Mouse (Mus musculus) macrophage (primary cell): ENCODE measurements around the gene Neurl2. TPM values are rescaled to one million over a fixed set of nuclear protein-coding genes. Genes with fewer than 3 reads are reported as not detected.

ENCODE experiments used
- H3K27ac ChIP-seq: fragments of 350-480 bp; formaldehyde crosslinking; 2 replicates; pipeline ENCODE4 v1.9.0; 2021
- H3K36me3 ChIP-seq: fragments of 350-480 bp; formaldehyde crosslinking; 2 replicates; pipeline ENCODE4 v1.9.0; 2021; ENCODE audit errors: inconsistent target
- H3K4me3 ChIP-seq: fragments of 350-480 bp; formaldehyde crosslinking; 2 replicates; pipeline ENCODE4 v1.9.0; 2021; ENCODE audit errors: inconsistent target
- H3K79me2 ChIP-seq: fragments of 350-480 bp; formaldehyde crosslinking; 2 replicates; pipeline ENCODE4 v1.9.0; 2021; ENCODE audit errors: inconsistent target
- WGBS: methylation state at CpG from one replicate; pipeline ENCODE4 v1.1.7; 2026; ENCODE audit warnings: inconsistent platforms; ENCODE audit not compliant: missing documents; 5-methylcytosine and 5-hydroxymethylcytosine counted together
- polyA plus RNA-seq: library from polyadenylated mRNA; stranded (reverse); fragments of 250-400 nt; gene quantifications from 3 replicates; pipeline ENCODE4 v1.2.4, GENCODE M21; 2018; ENCODE audit warnings: inconsistent platforms

The Neurl2 gene
- polyA plus RNA-seq, 1 experiment from 2014 or later, result 3.9 TPM

DNA sequence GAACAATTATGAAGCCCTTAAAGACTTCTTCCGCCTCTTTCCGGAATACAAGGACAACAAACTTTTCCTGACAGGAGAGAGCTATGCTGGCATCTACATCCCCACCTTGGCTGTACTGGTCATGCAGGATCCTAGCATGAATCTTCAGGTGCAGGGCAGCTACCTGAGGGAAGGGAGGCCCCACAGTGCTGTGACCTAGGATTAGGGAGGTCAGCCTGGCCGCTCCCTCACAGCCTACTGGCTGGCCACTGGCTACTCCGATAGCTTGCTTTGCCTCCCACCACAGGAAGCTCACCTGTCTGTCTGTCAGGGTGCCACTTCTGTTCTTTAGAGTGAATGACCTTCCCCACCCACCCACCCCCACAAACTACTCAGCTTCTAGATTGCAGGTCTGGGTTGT lies 1.9 kb upstream of the Neurl2 start:
- Histone ChIP-seq H3K4me3 (peak overlapping the region; percentile 99), H3K36me3 (peaks cover 41% of the 10 kb centered on the region), H3K27ac (peak overlapping the region; percentile 97), H3K79me2 (peaks cover 55% of the 10 kb centered on the region)
- 97% methylated on average over 4 of the region's 4 CpGs for WGBS

DNA sequence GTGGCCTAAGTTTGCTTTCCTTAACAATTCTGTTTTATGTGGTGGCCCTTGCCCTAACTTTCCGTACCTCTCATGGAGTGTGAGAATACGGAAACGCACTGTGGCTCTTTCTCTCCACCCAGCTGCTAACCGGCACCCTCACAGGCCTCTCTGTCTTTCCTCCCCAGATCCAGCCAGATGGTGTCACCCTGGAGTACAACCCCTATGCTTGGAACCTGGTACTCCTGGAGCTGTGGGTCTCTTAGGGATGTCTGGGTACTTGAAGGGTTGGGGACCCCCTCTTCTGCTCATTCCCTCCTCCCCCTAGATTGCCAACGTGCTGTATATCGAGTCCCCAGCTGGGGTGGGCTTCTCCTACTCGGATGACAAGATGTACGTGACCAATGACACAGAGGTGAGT lies 1.3 kb upstream of the Neurl2 start:
- H3K79me2 ChIP-seq, result peaks cover 55% of the 10 kb centered on the region
- 46% methylated on average over 8 of the region's 8 CpGs for WGBS
- H3K36me3 ChIP-seq, result peaks cover 35% of the 10 kb centered on the region
- peak overlapping the region; percentile 99 for H3K4me3 ChIP-seq
- peak overlapping the region; percentile 97 for H3K27ac ChIP-seq

DNA sequence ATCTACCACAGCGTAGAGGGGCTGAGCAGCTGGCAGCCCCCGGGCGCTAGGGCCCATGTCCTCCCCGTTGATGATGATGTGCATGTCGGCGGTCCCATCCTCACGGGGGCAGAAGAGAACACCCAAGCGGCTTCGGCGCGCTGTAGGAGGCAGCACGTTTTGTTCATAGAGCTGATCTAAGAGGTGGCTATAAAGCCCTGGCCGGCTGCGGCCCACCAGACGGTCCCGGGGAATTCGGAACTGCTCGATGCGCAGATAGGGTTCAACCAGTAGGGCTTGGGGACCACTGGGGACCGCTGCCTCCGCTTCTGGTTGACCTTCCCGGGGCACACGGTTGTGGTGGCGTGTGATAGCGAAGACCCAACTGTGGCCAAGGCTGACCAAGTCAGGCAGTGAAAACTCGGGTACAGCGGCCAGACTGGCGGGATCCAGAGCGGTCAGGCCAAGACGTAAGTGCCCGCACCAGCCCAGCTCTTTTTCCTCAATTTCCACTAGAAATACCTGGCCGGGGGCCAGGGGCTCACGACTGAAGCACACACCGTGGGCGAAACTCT lies 431 bp downstream of the Neurl2 start, which contains the start of gene Ctsa:
TSS of gene Ctsa (plus strand) at position 126 of the 554 bp plus-strand sequence.
- Histone ChIP-seq H3K27ac (peak within 1 kb of the TSS; percentile 97), H3K36me3 (peaks cover 25% of the 10 kb centered on the region), H3K4me3 (peak within 1 kb of the TSS; percentile 99), H3K79me2 (peaks cover 55% of the 10 kb centered on the region)
- WGBS, result 1% methylated on average over 33 of the region's 35 CpGs

DNA sequence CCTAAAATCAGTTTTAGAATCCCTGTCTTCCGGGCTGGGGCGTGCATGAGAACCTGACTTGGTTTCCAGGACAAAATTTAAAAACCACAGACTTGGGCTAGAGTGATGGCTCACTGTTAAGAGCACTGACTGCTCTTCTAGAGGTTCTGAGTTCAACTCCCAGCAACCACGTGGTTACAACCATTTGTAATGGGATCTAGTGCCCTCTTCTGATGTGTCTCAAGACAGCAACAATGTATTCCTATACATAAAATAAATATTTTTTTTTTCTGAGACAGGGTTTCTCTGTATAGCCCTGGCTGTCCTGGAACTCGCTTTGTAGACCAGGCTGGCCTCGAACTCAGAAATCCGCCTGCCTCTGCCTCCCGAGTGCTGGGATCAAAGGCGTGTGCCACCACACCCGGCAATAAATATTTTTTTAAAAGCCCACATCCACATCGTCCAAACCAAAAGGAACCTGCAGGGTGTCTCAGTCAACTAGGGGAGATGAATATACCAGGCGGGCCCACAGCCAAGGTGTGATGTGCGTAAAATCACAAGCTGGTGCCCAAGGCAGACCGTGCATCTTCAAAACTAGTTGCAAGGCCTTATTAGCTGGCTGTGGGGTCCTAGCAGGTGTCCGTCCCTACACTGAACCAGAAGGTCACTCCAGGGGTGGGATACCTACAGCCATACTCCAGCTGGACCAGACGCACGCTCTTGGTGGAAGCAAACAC lies 1.1 kb downstream of the Neurl2 start:
- peaks cover 25% of the 10 kb centered on the region for H3K36me3 ChIP-seq
- peak overlapping the region; percentile 97 for H3K27ac ChIP-seq
- peak overlapping the region; percentile 99 for H3K4me3 ChIP-seq
- 56% methylated on average over 9 of the region's 16 CpGs for WGBS
- peaks cover 49% of the 10 kb centered on the region for H3K79me2 ChIP-seq

DNA sequence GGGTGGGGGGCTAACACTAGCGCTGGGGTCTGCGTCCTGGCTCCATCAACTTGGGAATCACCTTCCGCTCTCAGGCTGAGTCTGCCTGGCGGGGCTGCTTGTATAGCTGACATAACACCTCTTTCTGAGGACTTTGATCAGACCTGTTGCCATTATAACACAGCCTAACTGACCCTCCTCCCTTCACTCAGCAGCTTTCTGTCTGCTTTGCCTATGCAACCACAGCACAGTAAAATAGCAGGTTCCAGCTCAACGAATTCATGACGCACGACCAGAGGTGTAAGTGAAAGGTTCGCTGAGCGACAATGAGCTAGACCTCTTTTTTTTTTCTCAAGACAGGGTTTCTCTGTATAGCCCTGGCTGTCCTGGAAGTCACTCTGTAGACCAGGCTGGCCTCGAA lies 2.2 kb downstream of the Neurl2 start:
- Histone ChIP-seq H3K4me3 (no peak overlapping the region), H3K27ac (no peak overlapping the region), H3K36me3 (peaks cover 25% of the 10 kb centered on the region), H3K79me2 (peaks cover 38% of the 10 kb centered on the region)
- 98% methylated on average over 6 of the region's 10 CpGs for WGBS

DNA sequence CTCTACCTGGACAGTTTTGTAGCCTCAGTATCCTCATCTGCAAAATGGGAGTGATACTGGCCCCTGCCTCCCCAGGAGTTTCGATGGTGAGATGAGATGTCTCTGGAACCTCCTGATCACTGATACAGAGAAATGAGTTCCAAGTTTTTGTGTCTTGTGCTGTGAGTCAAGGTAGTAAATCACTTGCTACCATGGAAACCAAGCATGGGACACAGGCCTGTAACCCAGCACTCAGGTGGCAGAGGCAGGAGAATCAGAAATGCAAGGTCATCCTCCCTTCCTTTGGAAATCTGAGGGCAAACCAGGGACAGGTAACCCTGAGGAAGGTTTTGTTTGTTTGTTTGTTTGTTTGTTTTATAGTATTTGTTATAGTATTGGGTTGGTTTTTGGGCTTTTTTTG lies 4.2 kb downstream of the Neurl2 start:
- Histone ChIP-seq H3K27ac (no peak overlapping the region), H3K79me2 (peaks cover 29% of the 10 kb centered on the region), H3K4me3 (no peak overlapping the region), H3K36me3 (peaks cover 35% of the 10 kb centered on the region)
- 78% methylated on average over 1 of the region's 1 CpGs for WGBS

DNA sequence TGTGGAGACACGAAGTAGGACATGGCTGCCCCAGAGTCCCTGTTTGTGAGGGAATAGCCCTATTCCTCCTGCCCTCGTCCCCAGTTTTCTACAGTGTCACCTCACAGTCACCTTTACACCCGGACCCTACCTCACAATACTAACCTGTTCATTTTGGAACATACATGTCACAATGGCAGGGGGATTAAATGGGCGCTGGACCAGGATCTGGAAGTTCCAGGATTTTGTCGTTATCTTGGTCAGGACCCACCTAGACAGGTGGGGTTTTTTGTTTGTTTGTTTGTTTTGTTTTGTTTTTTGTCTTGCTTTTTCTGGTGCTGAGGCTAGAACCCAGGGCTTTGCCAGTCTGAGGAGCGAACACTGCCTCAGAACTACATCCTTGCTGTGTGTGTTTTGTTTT lies 4.8 kb downstream of the Neurl2 start, which contains the start of gene Spata25:
TSS of gene Spata25 (minus strand) at position 101 of the 400 bp plus-strand sequence.
- no peak within 1 kb of the TSS for H3K4me3 ChIP-seq
- H3K36me3 ChIP-seq, result peaks cover 35% of the 10 kb centered on the region
- H3K27ac ChIP-seq, result no peak within 1 kb of the TSS
- H3K79me2 ChIP-seq, result peaks cover 28% of the 10 kb centered on the region; the same call in 1 of the 2 replicates
- 98% methylated on average over 6 of the region's 6 CpGs for WGBS

DNA sequence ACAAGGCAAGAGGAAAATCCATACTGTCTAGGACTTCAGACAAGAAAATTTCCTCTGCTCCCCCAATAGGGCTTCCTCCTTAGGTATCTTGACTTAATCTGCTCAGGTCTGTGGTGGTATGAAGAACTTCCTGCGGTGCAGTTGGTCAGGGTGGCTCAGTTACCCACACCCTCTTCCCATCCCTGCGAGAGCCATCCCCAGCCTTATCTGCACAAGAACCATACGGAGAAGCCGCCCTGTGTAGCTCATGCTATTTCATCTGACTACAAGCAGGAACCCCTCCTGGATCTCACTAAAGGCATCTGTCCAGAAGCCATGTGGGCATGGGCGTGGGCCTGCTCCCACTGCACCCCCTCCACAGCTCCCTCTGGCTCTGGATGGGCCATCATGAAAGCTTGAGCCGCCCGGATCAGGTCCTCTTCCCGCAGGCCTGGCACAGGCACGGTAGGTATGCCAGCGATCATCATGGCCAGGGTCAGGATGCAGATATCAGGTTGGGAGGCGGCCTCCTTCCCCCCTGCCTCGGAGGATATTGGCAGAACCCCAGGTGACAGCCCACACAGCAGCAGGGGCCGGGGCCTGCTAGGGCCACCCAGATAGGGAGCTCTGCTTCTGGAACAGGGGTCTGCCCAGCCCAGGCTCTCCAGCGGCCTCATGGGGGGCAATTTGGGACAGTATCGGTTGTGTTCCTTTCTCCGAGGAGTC lies 6.0 kb downstream of the Neurl2 start:
- Histone ChIP-seq H3K36me3 (peaks cover 35% of the 10 kb centered on the region), H3K79me2 (peaks cover 23% of the 10 kb centered on the region; the same call in 1 of the 2 replicates), H3K27ac (no peak overlapping the region), H3K4me3 (no peak overlapping the region)
- WGBS, result 94% methylated on average over 16 of the region's 16 CpGs

DNA sequence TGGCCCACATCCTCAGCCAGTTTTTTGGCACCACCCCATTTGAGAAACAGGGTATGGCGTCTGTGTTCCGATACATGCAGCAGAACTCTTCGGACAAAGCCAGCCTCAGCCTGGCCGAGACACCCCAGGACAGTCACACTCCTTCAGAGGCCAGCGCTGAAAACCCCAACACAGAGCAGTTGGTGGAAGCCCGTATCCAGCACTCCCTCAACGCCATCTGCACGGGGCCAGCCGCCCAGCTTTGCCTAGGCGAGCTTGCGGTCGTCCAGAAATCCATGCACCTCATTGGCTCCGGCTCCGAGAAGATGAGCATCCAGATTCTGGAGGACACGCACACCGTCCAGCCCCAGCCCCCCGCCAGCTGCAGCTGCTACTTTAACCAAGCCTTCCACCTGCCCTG lies 7.7 kb downstream of the Neurl2 start:
- H3K79me2 ChIP-seq, result peaks cover 17% of the 10 kb centered on the region; the same call in 1 of the 2 replicates
- no peak overlapping the region for H3K4me3 ChIP-seq
- 96% methylated on average over 17 of the region's 17 CpGs for WGBS
- peaks cover 37% of the 10 kb centered on the region for H3K36me3 ChIP-seq
- H3K27ac ChIP-seq, result no peak overlapping the region

DNA sequence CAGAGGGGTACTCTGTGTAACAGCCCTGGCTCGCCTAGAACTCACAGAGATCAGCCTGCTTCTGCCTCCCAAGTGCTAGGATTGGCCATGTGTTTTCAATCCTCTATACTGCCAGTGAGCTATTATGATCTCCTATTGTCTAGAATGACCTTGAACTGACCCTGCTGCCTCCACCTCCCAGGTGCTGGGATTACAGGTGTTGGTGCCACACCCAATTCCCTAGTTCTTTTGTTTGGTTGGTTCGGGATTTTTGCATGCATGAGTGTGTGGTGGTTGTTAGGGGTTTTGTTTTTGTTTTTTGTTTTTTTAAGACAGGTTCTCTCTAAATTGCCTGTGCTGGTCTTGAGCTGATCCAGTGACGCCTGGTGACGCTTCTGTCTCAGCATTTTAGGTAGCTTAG lies 9.3 kb downstream of the Neurl2 start:
- no peak overlapping the region for H3K27ac ChIP-seq
- WGBS, result 97% methylated on average over 4 of the region's 4 CpGs
- peaks cover 45% of the 10 kb centered on the region for H3K36me3 ChIP-seq
- peaks cover 17% of the 10 kb centered on the region; the same call in 1 of the 2 replicates for H3K79me2 ChIP-seq
- no peak overlapping the region; the same call in 1 of the 2 replicates for H3K4me3 ChIP-seq

DNA sequence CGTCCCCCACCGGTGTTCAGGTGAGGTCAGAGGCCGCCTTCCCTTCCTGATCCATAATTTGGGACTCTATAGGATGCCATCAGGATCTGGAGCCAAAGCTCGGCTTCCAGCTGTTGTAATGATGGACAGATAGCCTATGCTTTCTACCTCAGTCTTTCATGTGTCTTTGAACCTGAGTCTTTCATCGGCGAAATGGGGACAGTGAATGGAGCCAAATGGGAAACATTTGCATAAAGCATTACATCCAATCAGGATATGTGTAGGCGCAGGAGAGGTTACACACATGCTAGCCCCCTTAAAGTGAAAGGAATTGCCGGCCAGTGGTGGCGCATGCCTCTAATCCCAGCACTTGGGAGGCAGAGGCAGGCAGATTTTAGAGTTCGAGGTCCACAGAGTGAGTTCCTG lies 10.1 kb downstream of the Neurl2 start:
- Histone ChIP-seq H3K79me2 (peaks cover 17% of the 10 kb centered on the region; the same call in 1 of the 2 replicates), H3K36me3 (peaks cover 41% of the 10 kb centered on the region), H3K27ac (peak overlapping the region; percentile 49), H3K4me3 (peak overlapping the region; percentile 88)
- WGBS, result 2% methylated on average over 10 of the region's 10 CpGs

DNA sequence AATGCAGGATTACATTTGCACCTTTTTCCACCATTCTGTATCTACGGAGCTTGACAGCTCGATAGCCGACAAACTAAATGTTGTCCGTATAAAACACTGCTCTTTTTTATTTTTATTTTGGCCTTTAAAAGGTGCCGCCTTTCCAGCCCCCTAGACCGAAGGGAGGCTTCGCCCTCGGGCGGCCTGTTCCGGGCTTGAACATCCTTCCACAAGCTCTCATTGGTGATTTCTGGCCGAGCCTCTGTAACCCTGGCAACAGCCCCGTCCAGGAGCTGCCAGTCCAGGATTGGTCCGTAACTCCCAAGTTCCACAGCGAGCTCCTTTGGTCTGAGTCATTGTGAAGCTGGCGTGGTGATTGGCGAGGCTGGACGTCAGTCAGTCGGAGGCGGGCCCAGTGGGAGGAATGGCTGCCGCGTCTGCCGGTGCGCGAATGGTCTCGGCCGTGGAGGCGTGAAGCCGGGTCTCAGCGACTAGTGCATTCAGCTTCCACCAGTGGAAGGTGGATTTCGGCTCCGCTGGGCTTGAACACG lies 10.6 kb downstream of the Neurl2 start, which contains the start of gene Zswim1:
TSS of gene Zswim1 (plus strand) at position 51 of the 530 bp plus-strand sequence.
- Histone ChIP-seq H3K36me3 (peaks cover 36% of the 10 kb centered on the region), H3K27ac (peak within 1 kb of the TSS; percentile 49), H3K79me2 (peaks cover 17% of the 10 kb centered on the region; the same call in 1 of the 2 replicates), H3K4me3 (peak within 1 kb of the TSS; percentile 88)
- 1% methylated on average over 31 of the region's 32 CpGs for WGBS

DNA sequence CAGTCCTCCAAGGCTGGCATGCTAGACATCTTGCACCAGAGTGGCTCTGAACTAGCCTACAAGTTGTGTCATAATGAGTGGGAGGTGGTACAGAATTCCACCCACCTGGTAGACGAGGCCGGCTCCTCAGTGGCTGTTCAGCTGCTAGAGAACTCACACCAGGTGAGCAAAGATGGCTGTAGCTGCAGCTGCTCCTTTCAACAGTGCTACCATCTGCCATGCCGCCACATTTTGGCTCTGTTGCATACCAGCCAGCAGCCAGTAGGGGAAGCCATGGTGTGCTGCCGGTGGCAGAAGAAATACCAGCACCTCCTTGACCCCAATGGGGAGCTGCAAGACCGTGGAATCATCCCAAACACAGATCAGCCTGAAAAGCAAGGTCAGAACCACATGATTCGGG lies 12.2 kb downstream of the Neurl2 start:
- Histone ChIP-seq H3K36me3 (peaks cover 20% of the 10 kb centered on the region), H3K4me3 (no peak overlapping the region), H3K27ac (no peak overlapping the region), H3K79me2 (peaks cover 17% of the 10 kb centered on the region; the same call in 1 of the 2 replicates)
- 84% methylated on average over 6 of the region's 6 CpGs for WGBS

DNA sequence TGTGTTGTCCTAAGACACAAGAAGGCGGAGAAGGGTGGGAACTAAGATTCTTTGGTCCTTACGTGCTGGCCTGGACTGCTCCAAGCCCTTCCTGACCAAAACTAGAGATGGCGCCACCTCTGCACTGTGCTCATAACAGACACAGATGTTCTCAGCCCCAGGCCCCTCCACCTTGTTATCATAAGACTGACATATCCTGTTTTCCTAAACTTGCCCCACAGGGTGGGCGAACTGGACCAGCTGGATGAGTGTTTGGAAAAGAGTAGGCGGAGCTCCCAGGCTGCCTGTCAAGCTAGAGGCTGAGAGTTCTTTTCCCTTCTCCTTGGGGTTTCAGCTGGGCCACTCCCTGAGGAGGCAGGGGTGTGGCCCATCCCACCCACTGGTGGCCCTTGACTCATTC lies 15.6 kb downstream of the Neurl2 start:
- Histone ChIP-seq H3K79me2 (no peaks in the 10 kb centered on the region), H3K27ac (no peak overlapping the region), H3K36me3 (peaks cover 9% of the 10 kb centered on the region; the same call in 1 of the 2 replicates), H3K4me3 (no peak overlapping the region)
- 92% methylated on average over 5 of the region's 5 CpGs for WGBS
